Mouse (Mus musculus) erythroblast, adult 5-6 weeks (primary cell): ENCODE results near the gene Polm. TPM values are rescaled to one million over a fixed set of nuclear protein-coding genes. Genes with fewer than 3 reads are reported as not detected.
A peak's percentile ranks its signal among the peaks of the same experiment; 100 is the strongest.
"Not testable (repeated sequence)": the region's sequence is repeated elsewhere in the genome, so short reads cannot be mapped to it uniquely, and the experiment has no call there.

Experiments used
- ATAC-seq: replicated peaks from 2 replicates; pipeline ENCODE4 v1.8.0; 2016; ENCODE audit warnings: moderate number of reproducible peaks, mild to moderate bottlenecking, moderate TSS enrichment, inconsistent platforms; ENCODE audit not compliant: poor library complexity, low FRiP score, severe bottlenecking
- total RNA-seq, 2 experiments: library from RNA; stranded (forward) in 1 of 2; stranded (reverse) in 1 of 2; fragments of 150-400 nt in 1 of 2; fragments of 200-764, 138-1000 nt in 1 of 2; gene quantifications; 2 replicates each; pipeline versions ENCODE4 v1.2.3 to v1.2.4; 2015 to 2017; ENCODE audit warnings: low replicate concordance in 2 of 2

Gene Polm
- total RNA-seq, 2 experiments from 2014 or later = 0.58 to 1.5 TPM

DNA sequence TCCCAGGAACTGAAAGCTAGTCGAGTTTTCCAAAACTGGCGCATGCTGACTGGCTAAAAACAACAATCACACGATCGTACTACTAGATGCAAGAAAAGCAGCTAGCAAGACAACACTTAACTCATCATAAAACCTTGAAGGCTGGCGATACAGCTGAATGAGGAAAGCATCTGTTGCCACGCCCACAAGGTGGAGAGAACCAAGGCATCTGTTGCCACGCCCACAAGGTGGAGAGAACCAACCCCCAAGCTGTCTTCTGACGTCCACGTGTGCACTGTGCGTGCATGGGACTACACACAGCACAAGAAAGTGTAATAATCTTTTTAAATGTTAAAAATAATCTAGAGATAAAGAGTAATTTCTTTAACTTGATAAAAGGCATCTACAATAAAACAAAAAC is 24.4 kb downstream of the Polm start:
- no peak for ATAC-seq

- ATAC-seq = not testable (repeated sequence)
Measured at GRCm38 (mm10) chr11:5809487-5809886, 28.3 kb downstream of the Polm start.

DNA sequence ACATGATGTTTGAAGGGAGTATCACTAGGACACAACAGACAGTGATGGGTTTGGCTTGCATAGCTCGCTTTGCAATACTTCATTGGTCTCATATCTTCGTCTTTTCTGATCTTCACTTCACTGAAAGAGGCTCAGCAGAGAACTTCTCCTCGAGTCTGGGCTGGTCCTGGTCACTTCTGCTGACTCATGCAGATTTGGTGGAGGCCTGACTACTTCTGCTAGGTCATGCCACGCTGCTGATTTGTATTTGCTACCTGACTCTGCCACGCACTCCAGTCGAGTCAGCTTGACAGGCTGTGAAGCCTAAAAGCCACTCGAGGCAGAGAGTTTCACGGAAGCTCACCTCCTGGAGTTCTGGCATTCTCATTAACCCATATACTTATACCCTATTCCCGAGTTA is 29.9 kb downstream of the Polm start:
- peak; percentile 30; the same call in 1 of the 2 replicates for ATAC-seq

DNA sequence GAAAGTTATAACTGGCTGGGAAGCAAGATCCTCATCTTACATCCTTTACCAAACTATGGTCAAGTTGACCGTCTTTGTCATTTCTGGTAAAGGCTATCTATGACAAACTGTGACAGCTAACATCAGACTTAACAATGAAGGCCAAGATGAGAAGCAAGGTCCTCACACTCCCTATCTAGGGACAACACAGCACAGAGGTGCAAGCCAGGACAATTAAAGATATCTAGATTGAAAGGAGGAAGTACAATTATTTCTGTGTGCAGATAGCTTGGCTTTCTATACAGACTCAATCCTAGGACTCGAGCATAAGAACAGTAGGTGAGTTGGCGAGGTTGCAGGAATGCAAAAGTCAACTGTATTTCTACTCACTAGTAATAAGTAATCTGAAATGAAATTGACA is 32.1 kb downstream of the Polm start:
- ATAC-seq = no peak

DNA sequence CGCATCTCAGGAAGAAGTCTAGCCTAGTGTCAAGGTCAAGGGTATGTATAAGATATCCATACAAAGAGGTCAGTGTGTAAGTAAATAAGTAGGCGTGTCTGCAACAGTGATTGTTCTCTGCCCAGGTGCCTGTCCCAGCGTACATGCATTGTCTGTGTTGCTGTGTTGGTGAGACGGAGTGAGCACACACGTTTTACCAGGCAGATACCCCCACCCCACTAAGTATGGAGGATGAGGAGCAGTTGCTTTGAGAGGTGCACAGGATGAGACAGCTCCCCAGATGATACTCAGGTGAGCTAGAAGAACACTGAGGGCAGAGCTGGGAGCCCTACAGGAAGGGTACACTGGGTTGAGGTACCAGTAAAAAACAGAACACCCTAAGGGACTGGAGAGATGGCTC is 33.6 kb downstream of the Polm start:
- ATAC-seq = no peak

DNA sequence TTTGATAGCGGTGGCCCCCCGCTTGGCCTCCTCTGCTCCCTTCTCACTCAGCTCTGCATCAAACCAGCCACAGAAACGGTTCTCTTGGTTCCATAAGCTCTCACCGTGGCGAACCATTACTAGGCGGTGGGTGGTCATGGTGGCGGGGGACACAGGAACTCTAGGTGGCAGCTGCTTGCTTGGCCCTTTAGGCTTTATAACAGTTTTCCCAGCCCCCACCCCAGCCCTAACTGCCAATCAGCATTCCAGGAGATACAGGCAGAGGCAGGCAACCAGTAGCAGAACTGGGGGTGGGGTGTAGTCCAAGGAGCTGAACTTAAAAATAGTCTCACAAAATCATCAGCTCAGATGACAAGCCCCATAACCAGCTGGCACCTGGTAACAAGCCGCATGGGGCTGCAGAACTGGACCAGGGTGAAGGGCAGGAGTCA is 34.2 kb downstream of the Polm start, which contains the start of gene Pgam2:
Gene Pgam2 (minus strand): TSS at position 183 of the 431 bp plus-strand sequence.
- no peak for ATAC-seq

DNA sequence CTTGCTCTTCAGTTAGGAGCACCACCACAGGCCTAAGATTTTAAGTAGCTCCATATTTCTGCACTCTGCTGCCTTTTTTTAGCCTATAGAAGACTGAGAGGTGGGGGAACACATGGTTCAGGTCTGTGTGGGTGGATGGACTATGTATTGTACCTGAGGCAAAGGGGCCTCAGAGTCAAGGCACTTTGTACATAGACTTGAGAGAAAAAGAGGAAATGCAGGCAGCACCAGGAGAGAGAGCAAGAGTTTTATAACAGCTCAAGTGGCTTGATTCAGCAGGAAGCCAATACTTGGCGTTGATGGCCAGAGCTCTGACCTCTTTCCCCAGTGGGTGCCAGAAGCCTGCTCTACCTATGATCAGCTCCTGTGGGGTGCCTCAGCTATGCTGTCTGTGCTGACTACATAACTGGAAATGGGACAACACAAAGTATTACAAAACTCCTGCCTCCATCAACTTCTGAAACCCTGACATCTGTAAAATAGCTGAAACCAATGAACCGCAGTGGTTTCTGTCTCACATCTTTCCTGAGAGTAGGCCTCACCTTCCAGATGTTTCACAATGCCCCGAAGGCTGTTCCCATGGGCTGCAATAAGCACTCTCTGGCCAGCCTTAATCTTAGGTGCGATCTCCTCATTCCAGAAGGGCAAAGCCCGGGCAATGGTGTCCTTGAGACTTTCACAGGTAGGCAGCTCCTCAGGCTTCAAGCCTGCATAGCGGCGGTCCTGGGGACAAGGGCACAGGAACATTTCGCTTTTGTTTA is 35.2 kb downstream of the Polm start:
- no peak for ATAC-seq

- ATAC-seq = no peak
Measured at GRCm38 (mm10) chr11:5802005-5802404, 35.8 kb downstream of the Polm start.

DNA sequence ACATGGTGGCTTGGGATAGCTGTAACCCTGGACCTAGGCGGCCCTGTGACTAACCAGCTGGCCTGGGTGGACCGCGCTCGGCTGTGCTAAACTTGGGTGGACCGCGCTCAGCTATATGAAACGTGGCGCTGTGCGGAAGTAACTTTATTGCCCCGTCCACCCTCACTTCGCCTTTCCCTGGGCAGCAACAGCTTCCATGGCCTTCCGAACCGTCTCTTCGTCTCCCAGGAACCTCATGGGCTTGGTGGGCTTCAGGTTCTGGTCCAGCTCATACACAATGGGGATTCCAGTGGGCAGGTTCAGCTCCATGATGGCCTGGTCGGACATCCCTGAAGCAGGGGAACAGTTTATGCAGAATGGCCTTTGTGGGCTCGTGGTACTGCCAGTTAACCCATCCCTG is 36.3 kb downstream of the Polm start:
- no peak for ATAC-seq

DNA sequence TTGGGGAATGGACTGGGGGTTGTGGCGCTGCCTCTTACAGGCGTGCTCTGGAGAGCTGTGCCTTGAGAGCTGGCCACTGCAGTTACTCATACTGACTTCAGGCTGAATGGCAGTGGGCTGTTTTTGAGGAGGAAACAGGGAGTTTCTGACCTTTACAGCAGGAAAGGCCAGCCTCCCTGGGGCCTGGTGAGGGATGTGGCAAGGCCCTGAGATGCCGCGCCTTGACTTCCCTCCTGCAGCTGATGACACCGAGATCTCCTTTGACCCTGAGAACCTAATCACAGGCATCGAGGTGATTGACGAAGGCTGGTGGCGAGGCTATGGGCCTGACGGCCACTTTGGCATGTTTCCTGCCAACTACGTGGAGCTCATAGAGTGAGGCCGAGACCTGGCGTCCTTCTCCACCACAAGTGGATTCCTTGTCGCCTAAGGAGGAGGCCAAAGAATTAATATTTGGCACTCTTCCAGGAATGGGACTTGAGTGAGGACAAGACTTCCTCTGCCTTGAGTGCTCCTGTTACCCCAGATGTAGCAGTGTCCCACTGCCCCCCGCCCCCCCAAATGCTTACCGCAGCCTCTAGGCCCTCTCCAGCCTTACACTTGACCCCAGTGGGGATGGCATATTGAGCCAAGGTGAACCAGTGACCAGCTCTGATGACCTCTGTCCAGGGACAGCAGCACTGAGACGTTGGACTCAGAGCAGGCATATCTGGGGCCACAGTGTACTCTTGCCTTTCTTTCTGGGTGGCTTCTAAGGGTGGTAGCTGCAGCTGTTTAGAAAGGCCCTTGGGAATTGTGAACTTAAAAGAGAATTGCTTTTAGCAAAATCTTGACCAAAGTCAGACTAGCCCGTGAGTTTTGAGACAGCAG is 38.0 kb downstream of the Polm start:
- no peak for ATAC-seq

DNA sequence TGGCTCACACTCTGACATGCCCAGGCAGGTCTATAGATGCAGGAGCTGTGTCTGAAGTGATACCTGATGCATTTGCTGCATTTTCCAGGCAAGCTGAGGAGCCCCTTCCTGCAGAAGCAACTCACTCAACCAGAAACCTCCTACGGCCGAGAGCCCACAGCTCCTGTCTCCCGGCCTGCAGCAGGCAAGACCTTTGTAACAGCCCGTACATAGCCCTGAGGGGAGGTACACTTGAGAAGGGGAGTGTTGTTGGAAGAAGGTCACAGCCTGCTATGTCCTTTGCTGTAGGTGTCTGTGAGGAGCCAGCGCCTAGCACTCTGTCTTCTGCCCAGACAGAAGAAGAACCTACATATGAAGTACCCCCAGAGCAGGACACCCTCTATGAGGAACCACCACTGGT is 39.9 kb downstream of the Polm start:
- no peak for ATAC-seq

GRCm38 (mm10) chr11:5797371-5797770 is 40.4 kb downstream of the Polm start:
- ATAC-seq = no peak

DNA sequence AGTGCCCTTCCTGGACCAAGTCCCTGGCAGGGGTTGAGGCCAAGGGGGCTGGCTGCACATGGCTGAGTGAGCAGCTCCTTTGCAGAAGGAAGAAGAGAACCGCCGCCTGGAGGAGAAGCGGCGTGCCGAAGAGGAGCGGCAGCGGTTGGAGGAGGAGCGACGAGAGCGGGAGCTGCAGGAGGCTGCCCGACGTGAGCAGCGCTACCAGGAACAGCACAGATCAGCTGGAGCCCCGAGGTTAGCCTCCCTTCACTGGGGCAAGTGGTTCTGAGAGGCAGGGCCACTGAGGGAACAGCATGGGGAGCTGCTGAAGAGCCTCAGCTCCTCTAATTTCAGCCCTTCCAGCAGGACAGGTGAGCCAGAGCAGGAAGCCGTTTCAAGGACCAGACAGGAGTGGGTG is 40.9 kb downstream of the Polm start:
- ATAC-seq = no peak

- no peak for ATAC-seq
Measured at GRCm38 (mm10) chr11:5795706-5796105, 42.1 kb downstream of the Polm start.

GRCm38 (mm10) chr11:5795290-5795689 is 42.5 kb downstream of the Polm start:
- ATAC-seq = no peak

DNA sequence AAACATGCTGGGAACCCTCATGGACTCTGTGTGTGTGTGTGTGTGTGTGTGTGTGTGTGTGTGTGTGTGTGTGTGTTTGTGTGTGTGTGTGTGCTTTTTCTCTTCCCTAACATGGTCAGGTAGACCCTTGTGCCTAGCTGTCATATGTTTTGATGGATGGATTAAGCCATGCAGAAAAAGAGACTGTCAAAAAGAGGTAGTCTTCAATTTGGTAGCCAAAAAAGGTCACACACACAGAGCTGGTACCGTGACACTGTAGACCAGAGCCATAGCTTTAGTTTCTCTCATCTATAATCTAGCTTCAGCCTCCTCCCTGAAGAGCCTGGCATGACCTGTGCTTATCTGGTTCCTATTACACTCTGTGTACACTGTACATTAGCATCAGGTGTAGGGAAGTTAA is 47.4 kb downstream of the Polm start:
- no peak for ATAC-seq

GRCm38 (mm10) chr11:5789754-5790333 is 48.0 kb downstream of the Polm start:
- no peak for ATAC-seq

DNA sequence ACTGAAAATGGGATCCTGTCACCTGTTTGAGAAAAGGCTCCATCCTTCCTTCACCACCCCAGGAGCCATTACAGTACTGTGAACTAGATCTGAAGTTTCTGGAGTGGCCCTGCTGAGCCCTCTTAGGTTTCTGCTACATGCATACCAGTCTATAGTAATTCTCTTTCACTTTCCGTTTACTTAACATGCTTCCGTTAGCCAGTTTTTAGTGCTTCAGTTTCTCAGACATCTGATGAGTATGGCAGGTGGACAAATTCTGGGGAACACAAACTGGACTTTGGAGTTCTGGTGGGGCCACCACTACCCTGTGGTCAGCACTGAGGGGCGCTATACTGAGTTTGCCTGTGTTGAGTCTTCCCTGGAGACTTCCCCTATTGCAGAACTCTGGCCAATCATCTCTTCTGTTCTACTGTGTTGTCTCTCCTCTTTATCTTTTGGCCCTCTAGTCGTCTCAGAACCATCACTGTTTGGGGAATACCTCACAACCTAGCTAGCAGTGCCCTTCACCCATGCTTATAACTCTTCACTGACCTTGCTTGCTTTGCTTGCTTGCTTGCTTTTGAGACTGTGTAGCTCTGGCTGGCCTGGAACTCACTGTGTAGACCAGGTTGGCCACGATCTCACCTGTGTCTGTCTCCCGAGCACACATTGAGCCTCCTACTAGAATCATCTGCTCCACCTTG is 48.6 kb downstream of the Polm start:
- peak; percentile 29; the same call in 1 of the 2 replicates for ATAC-seq

DNA sequence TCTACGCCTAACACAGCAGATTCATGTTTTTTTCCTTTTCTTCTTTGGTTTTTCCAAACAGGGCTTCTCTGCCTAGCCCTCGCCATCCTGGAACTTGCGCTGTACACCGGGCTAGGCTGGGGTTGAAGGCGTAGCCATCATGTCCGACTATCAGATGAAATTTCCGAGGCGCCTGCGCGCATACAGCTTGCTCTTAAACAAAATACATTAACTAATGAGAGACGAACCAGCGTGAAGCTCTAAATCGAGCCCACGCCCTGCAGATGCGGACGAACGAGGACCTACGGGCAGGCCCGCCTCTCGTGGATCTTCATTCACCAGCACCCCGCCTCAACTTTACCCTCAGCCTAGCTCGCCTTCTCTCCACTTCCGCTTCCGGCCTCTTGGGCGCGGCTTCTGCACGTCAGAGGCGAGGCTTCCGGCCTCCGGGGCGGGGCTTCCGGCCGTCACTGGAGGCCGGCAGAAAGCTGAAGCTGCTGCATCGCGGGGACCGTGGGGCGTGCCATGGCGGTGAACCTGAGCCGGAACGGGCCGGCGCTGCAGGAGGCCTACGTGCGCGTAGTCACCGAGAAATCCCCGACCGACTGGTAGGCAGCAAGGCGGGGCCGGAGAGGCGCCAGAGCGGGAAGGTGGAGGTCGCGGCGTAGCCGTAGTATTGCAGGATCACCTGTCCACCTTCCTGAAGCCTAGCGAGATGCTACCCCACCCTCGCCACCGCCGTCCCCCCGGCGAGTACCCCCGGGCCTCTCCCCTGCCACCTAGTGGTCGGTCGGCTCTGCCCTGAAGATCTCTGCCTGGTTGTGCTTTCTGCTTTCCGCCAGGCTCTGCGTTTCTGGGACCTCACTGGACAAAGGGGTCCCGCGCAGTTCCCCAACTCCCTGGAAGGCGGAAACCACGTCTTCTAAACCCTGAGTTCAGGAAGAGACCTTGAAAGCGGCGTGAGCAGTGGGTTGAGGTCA is 49.5 kb downstream of the Polm start, which contains the start of gene Dbnl:
Gene Dbnl (plus strand): TSS at position 433 of the 959 bp plus-strand sequence.
- peak; percentile 94 for ATAC-seq
